Mouse (Mus musculus) CD4-positive, CD25-positive, alpha-beta regulatory T cell, adult 2 months (primary cell): Measurements from ENCODE around the gene Ambra1.

Experiments used
- DNase-seq: peaks from one replicate; pipeline ENCODE4 v3.0.0-alpha.2; 2012; ENCODE audit warnings: low read depth, low spot score

The Ambra1 gene

DNA sequence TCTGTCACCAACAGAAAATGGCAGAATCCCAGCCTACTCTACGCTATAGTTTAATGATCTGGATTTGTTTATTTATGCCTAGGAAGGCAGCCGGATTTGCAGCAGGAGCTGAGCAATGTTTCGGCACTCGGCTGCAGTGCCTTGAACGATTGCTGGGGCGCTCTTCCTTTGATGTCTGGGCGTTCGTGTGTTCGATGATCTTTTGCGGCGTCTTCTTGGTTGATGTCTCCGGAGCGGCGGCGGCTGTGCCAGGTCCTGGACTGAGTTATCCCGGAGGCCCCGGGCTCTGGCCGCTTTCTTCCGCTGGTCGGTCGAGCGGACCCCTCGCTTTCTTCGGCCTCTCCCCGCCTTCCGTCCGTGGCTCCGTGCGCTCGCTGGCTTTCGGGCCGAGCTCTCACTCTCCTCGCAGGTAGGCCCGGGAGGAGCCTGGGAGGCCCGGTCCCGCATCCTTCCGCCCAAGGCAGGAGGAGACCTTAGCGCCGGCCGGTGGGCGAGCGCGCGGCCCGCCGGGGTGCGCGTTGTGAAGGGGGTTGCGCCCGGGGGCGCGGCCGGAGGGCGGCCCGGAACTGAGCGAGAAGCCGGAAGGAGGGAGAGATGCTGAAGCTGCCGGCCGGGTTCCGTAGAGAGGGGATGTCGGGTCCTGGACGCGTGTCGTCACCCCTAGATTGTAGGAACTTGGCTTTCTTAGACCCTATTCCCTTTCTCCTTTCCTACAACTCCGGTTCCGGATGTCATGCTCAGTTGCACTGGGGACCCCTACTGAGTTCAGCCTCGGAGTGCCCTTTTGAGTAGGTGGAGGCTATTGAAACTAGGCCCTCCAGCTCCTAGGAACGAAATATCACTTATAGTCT lies at the start of gene Ambra1:
Gene Ambra1, plus strand, starts transcription at position 164 of the 851 bp plus-strand sequence.
- DNase-seq, result peak; percentile 94

DNA sequence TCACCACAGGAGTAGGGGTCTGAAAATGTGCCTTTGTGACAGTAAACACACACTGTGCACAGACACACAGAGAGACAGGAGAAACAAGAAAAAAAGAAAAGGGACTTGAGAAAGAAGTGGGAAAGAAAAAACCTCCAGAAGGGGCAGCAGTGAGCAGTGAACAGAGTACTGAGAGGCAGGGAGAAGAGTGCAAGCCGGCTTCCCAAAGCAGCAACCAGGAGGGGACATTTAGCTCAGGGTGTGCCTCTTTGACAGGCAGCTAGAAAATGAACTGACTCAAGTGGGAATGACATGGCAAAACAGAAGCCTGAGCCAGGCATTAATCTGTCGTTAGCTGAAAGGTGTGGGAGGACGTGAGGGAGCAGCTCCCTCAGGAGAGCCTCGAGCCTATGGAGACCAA lies 47.1 kb upstream of the Ambra1 start:
- peak; percentile 53 for DNase-seq

- no peak for DNase-seq
These were observed 46.0 kb upstream of the Ambra1 start for GRCm38 (mm10) chr2:91683919-91684318.

GRCm38 (mm10) chr2:91689452-91689851 lies 40.5 kb upstream of the Ambra1 start:
- DNase-seq, result no peak

DNA sequence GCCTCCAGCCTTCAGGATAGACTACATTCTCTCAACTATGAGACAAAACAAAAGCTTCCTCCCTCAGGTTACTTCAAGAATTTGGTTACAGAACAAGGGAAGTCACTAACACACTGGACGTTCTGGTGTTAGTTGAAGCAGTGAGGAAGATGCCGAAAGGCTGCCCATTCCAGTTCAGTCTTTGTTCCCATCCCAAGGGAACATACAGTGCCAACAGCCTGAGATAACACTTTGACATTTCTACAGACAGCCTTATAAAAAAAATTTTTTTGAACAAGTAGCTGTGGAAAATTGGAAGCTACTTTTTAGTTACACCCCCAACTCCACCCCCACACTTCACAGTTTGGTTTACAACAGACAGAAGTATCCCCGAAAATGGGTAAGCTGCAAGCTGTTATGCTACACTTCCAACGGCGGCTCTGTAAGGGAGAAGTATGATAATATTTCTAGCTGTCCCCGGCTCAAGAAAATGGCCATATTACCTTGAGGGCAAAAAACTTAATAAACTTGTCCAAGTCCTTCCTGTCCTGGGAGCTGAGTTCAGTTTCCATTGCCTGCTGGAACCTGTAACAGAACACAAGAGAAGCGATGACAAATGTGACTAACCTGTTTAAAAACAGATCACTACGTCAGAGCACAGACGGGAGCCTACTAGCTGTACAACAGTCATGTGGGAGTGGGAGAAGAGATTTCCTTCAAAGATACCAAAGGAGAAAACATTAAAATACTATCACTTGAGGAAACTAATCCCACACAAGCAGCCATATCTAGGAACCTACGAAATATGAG lies 34.3 kb upstream of the Ambra1 start:
- no peak for DNase-seq

DNA sequence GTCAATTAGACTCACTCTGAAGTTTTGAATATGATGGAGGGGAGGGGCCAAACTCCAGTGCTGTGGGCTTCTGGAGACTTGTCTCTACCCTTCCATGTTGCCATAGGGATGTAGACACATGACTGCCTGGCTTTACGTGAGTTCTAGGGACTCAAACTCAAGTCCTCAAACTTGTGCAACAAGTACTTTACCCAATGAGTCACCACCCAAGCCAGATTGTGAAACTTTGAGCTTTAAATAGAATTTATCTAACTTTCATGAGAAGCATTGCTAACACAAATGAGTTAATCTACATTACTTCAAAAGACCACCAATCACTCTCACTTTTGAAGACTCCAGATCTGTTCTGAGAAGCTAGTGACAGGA lies 33.7 kb upstream of the Ambra1 start:
- no peak for DNase-seq

DNA sequence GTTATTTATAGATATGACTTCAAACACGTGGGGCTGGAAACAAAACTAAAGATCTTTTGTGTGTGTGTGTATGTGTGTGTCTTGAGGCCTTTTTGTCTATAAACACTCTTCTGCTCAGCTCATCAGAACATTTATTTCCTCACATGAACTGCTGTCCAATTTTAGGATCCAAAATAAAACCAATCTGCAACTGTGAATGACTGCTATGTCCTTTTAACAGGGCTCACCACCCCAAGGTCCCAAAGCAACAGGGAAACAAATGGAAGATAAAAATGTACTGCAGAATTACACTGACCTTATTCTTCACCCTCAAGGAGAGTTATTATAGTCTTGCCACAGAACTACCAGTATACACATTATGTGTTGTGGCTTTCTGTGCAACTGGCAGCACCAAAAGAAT lies 30.7 kb upstream of the Ambra1 start:
- DNase-seq, result no peak

- DNase-seq, result no peak
These were observed 28.6 kb upstream of the Ambra1 start for GRCm38 (mm10) chr2:91701366-91701765.

DNA sequence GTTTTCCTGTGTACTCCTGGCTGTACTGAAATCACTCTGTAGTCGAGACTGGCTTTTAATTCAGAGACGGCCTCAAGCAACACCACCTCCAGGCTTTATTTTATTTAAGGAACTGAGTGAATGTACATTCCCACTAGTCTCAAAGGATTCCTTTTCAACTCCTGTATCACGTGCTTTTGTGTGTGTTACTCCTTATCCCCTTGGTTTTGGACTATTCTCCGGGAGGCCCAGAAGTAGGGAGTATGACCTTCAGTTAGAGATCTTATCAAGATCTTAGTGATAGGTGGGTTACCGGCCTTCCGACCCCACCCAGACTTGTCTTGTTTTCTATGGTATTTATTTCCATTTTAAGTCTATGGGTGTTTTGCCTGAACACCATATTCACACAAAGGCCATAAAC lies 24.2 kb upstream of the Ambra1 start:
- DNase-seq, result no peak

DNA sequence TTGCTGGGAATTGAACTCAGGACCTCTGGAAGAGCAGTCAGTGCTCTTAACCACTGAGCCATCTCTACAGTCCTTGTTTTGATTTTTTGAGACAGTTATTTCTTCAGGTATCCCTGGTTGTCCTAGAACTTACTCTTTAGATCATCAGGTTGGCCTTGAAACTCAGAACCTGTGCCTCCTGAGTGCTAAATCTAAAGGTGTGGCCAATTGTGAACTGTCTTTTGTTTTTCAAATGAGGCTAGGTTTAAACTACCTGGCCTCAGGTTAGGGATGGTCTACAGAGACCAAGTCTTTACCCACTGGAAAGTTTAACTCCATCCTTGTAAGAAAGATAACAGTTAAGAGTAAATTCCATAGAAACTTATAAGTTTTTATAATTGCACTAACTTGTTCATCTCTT lies 23.5 kb upstream of the Ambra1 start:
- no peak for DNase-seq

GRCm38 (mm10) chr2:91708361-91708760 lies 21.6 kb upstream of the Ambra1 start:
- DNase-seq, result no peak

DNA sequence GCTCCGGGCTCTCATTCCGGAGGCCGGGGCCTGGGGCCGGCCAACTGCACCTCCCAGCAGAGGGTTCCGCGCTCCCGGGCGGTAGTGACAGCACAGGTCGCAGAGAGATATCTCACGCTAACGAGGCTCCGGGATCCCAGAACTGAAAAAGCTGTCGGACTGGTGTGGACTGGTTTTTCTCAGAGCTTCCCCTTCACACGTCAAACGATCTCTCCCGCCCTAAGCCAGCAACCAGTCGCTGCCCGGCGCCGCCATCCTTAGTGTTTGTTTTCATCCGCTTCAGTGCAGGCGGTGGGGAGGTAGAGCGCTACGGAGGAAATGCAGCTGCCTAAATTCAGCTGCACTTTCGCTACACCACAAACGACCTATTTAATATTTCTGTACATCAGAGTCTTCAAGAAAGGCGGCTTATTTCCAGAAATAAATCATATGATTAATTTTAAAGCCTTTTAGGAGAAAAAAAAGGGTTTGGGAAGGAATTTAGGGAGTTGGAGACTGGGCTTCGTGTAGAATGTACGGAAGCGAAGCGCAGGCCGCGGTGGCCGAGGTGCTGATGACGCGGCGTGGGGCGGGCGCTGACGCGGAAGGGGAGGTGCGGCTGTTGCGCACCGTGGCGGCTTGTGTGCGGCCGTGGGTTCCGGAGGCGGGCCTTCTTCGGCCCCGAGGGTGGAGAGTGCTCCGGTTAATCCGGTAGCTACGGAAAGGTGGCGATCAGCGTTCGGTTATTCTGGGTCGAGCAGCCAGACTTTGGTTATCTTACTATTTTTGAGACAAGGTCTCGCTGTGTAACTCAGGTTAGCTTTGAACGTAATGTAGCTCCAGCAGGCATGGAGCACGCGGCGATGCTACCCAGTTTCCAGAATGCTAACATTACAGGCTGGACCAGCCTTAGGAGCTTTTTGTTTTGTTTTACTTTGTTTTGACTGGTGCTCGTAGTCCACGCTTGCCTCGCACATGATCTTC lies 19.4 kb upstream of the Ambra1 start, which contains the start of the genes Atg13 and Harbi1:
Gene Atg13, minus strand, starts transcription at position 305 of the 963 bp plus-strand sequence.
Gene Harbi1, plus strand, starts transcription at position 581 of the 963 bp plus-strand sequence.
- DNase-seq, result peak; percentile 96

DNA sequence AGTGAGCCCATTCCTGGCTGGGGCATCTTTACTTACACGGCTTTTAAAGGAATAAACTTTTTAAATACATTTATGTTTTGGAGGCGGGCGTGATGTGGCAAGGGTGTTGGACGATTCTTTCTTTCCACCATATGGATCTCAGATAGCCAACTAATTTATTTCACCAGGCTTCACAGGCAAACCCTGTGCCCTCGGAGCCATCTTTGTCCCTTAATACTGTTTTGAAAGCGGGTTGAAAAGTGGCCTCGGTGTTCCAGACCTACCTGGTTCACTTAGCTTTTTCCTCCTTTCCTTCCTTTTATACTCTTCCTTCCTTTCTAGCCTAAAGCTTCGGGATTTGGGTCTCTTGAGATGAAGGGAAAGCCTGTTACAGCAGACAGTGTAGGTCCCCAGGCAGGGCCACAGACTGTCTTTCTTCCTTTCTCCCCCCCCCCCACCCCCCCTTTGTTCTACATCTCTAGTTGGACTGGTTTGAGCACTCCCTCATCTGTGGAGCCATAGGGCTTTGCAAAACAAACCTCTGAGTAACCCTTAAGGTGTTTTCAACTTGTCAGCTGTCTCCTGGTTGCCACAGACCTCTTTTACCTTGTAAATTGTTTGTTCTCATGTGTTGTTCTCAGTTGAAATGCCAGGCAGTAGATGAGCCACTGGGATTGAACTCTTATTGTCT lies 18.5 kb upstream of the Ambra1 start:
- DNase-seq, result peak; percentile 17

- DNase-seq, result no peak
These were observed 15.0 kb upstream of the Ambra1 start for GRCm38 (mm10) chr2:91714921-91715320.

- DNase-seq, result no peak
These were observed 11.7 kb upstream of the Ambra1 start for GRCm38 (mm10) chr2:91718276-91718675.

- no peak for DNase-seq
These were observed 6.6 kb upstream of the Ambra1 start for GRCm38 (mm10) chr2:91723382-91723781.

GRCm38 (mm10) chr2:91723951-91724350 lies 6.0 kb upstream of the Ambra1 start:
- no peak for DNase-seq

- DNase-seq, result no peak
These were observed 5.2 kb upstream of the Ambra1 start for GRCm38 (mm10) chr2:91724716-91725115.

DNA sequence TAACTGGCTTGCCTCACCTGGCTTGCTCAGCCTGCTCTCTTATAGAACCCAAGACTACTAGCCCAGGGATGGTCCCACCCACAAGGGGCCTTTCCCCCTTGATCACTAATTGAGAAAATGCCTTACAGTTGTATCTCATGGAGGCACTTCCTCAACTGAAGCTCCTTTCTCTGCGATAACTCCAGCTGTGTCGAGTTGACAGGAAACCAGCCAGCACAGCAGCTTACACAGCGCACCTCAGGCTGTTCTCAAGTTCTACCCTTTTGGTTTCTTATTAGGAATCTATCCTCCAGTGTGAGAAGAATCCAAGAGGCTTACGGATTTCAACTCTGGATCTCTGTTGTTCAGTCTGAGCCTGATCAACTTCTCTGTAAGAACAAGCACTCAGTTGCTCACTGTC lies 4.5 kb upstream of the Ambra1 start:
- DNase-seq, result peak; percentile 28

GRCm38 (mm10) chr2:91727011-91727410 lies 2.9 kb upstream of the Ambra1 start:
- no peak for DNase-seq

- DNase-seq, result no peak
These were observed 363 bp upstream of the Ambra1 start for GRCm38 (mm10) chr2:91729571-91729970.
